Mouse (Mus musculus): Measurements from ENCODE around the gene Tmem50b. TPM values are rescaled to one million over a fixed set of nuclear protein-coding genes. Genes with fewer than 3 reads are reported as not detected.
"Not testable (repeated sequence)": the region's sequence is repeated elsewhere in the genome, so short reads cannot be mapped to it uniquely, and the experiment has no call there.

Tmem50b gene
- total RNA-seq (2021) = 10 to 100 TPM; 65.1 to 65.2 TPM
- long read RNA-seq, experiment 1, transcript Tmem50b-201 (7 exons, 2,347 nt) = major isoform, 145 of 170 reads
- long read RNA-seq, experiment 1, partial matches to known transcripts = 8 of 170 reads
- long read RNA-seq, experiment 1, other reads (novel, unspliced or antisense) = 17 of 170 reads
- long read RNA-seq, experiment 2, transcript Tmem50b-201 (7 exons, 2,347 nt) = major isoform, 131 of 144 reads
- long read RNA-seq, experiment 2, partial matches to known transcripts = 2 of 144 reads
- long read RNA-seq, experiment 2, other reads (novel, unspliced or antisense) = 11 of 144 reads

DNA sequence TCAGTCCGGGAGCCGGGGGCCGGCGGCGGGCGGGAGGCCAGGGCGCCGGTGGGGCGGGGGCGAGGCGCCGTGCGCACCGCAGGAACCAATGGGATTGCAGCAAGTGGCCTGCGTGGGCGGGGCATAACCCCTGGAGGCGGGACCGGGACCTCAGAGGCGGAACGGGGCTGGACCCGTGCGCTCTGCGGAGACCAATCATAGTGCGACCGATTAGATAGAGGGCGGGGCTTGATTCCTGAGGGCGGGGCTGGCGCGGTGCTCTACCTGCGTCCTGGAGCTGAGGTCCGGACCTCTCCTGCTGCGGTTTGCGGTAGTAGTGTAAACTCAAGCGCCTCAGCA is at the start of gene Tmem50b:
Tmem50b (minus strand) TSS at position 129 of the 339 bp plus-strand sequence.
- intact Hi-C loops (cut with DNase I) = no loop called here
- DNase-seq = peak; percentile 99

DNA sequence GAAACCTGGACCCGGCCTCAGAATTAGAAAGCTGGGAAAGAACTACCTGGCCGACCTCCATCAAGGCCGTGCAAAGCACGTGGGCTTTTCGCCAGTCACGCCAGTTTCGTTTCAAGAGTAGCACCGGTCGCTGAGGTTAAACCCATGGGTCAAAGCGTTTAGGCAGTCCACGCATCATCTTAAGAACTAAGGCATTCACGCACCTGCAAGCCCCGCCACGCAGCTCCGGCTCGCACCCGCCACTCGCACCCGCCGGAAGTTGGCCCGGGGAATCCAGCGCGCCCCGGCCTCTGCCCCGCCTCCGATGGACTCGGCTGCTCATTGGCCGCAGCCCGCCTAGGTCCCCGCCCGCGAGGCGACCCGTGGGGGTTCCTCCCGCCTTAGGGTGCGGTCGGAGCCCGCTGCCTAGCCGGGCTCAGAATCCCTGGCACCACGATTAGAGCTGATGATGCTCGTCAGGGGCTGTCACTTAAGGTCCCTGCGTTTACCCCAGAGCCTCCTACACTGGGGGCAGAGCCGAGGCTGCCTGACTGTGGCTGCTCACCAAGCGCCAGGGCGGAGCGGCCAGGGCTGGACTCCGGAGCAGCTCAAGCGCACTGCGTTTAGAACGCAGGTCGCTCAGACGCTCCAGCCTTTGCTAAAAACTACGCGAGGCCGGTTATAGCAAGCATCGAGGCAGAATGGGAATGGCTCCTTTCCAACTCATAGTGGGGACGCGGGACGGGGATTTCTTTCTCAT is 49.2 kb upstream of the Tmem50b start, which contains the start of gene Gart:
Gart (minus strand) TSS at position 272 of the 739 bp plus-strand sequence.
- DNase-seq = peak; percentile 96 to 97
- intact Hi-C loops (cut with DNase I) = loop anchor here (10.0 kb wide), 1 partner anchor 272 kb away; the partner anchor contains the start of gene Ifnar2

DNA sequence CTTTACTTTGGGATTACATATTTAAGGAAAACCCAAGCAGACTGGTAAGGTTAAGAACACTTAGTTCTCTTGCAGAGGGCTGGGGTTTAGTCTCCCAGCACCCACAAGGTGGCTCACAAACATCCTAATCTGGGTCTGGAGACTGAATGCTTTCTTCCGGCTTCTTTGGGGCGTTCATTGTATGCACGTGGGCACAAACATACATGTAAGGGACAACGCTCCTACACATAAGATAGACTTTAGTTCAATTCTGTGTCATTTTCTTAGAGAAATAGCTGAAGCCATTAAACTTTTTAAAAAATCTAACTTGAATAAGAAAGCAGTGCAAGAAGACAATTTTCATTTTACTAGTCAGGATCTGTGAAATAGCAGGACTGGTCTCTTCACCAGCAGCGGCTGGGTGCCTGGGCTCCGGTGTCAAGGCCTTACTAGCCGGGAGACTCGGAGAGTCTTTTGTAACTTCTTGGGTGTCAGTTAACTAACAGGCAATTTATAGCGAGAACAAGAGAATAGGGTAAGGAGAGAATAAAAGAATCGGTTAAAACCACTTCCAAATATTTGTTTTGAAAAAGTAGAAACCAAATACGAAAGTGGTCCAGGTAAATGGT is 48.5 kb upstream of the Tmem50b start:
- intact Hi-C loops (cut with DNase I) = loop anchor here (10.0 kb wide), 1 partner anchor 271 kb away; the partner anchor contains the start of gene Ifnar2
- no peak for DNase-seq

DNA sequence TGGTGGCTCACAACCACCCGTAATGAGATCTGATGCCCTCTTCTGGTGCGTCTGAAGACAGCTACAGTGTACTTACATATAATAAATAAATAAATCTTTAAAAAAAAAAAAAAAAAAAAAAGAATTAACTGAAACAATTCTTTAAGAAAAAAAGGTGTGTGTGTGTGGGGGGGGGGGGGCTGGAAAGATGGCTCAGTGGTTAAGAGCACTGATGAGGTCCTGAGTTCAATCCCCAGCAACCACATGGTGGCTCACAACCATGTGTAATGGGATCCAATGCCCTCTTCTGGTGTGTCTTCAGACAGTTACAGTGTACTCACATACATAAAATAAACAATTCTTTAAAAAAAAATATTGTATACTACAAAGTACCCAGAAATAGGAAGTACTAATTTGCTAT is 47.8 kb upstream of the Tmem50b start:
- intact Hi-C loops (cut with DNase I) = loop anchor here (10.0 kb wide), 1 partner anchor 271 kb away; the partner anchor contains the start of gene Ifnar2
- DNase-seq = not testable (repeated sequence)

DNA sequence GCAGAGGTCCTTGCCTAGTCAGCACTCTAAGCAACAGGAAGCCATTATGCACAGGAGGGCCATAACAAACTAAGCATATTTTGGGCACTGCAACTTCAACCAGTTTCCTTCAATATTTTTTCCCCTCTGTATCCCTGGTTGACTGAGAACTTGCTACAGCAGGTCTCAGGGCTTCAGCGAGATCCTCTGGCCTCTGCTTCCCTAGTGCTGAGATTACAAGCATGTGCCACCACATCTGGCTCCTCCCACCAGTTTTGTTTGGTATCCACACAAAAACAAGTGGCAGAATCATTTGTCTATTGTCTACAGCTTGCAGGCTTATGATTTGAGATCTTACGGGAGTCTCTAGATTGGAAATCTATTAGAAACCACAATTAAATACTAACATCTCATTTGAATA is 47.3 kb upstream of the Tmem50b start:
- intact Hi-C loops (cut with DNase I) = loop anchor here (10.0 kb wide), 1 partner anchor 270 kb away; the partner anchor contains the start of gene Ifnar2
- no peak for DNase-seq

DNA sequence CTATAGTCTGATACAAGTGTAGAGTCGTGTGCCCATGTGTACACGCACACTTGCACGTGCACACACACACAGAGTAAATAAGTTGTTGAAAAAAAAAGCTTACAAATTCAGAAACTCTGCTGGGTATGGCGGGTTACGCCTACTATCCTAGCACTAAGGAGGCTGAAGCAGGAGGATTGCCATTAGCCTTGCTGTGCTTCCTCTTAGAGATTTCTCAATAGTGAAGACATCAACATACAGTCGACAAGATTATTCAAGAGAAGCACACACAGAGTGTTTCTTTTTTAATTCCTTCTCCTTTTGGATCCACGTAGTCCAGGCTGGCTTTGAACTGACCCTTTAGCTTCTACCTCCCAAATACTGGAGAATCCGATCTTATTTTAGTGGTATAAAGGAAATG is 42.6 kb upstream of the Tmem50b start:
- intact Hi-C loops (cut with DNase I) = loop anchor here (10.0 kb wide), 1 partner anchor 265 kb away; the partner anchor contains the start of gene Ifnar2
- DNase-seq = no peak

DNA sequence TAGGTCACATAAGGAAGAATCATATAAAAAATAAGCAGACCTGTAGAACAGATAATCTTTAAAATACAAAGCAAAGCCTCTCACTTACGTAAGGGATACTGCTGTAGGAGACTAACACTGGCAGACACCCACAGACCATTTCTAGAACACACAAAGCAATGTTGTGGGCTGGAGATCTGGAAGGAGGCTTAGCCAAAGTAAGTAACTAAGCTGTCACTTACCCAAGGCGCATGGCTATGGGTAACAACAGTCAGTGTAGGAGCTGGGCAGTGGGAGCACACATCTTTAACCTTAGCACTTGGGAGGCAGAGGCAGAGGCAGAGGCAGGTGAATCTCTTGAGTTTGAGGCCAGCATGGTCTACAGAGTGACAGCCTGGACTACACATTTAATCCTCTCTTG is 42.0 kb upstream of the Tmem50b start:
- intact Hi-C loops (cut with DNase I) = loop anchor here (10.0 kb wide), 1 partner anchor 265 kb away; the partner anchor contains the start of gene Ifnar2
- no peak for DNase-seq

DNA sequence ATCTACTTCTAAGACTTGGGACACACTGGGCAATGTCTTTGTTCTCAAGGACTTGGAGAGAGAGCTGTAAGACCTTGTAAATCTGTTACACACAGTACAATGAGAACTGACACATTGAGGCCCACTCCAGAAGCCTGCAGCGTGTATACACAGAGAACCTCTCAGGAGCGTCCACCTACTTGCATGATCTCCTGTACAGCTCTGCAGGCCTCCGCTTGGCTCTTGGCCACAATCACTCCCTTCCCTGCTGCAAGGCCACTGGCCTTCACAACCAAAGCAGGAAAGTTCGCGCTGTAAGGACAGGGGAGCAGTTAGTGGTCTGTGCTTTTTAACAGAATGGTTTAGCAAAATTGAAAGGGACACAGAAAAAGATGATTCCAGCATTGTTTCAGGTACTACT is 41.6 kb upstream of the Tmem50b start:
- DNase-seq = no peak
- intact Hi-C loops (cut with DNase I) = no loop called here

DNA sequence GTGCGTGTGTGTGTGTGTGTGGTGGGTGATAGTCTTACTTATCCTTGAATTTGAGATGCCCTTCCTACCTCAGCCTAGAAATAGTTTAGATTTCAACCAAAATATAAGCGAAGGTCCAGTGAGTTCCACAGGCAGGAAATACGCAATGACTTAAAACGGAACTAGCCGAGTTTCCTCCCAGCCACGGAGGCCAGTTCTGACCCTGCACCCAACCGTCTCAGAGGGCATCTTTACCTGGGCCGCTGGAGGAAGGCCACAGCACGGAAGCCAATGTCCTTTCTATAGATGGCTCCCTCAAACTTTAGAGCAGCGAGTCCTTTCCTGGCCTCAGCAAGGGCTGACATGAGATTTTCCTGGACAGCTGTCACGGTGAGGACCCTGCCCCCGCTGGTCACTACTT is 36.0 kb upstream of the Tmem50b start:
- intact Hi-C loops (cut with DNase I) = loop anchor here (5.0 kb wide), 1 partner anchor 121 kb away; no protein-coding TSS in a partner anchor
- DNase-seq = no peak

DNA sequence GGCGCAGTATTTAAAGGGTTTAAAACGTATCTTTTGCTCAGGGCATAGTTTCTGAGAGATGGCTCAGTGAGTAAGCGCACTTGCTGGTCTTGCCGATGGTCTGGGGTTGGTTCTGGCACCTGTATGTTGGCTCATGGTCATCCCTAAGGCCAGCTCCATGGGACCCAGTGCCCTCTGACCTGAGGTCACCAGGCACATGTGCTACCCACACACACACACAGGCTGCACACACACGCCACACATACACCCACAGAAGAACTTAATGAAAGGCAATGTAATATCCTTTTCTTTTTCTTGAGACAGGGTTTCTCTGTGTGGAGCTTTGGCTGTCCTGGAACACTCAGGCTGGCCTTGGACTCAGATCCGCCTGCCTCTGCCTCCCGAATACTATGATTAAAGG is 35.3 kb upstream of the Tmem50b start:
- no peak for DNase-seq
- intact Hi-C loops (cut with DNase I) = loop anchor here (5.0 kb wide), 1 partner anchor 121 kb away; no protein-coding TSS in a partner anchor

DNA sequence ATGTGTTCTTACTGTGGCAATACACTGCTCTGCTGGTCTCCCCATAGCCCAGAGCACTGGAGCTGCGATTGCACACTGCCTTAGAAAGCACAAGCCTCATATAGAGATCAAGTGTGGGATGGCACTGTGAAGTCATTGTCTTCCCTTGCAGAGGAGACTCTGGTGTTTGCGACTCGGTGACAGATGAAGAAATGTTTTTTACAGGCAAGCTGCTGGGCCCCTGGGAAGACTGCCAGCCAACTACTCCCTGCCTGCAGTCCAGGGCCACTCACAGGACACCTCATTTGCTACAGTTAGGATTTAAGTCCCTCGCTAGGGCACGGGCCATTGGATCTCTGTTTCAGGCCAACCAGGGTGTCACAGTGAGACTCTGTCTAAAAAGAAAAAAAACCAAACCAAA is 34.8 kb upstream of the Tmem50b start:
- DNase-seq = no peak
- intact Hi-C loops (cut with DNase I) = loop anchor here (5.0 kb wide), 1 partner anchor 120 kb away; no protein-coding TSS in a partner anchor

DNA sequence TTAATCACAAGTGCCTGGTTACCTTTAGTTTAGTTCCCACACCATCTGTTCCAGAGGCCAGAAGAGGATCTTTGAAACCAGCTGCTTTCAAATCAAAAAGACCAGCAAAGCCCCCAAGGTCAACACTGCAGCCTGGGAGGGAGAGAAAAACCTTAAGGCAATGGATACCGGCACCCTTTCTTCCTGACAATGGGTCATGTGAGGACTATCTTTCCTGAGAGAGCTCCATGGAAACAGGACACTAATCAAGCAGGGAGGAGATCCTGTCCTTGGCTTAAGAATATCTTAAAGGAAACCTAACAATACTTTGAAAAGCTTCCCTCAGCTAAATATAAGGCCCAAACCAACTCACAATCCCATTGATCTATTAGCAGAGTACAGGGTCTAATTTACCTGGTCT is 33.0 kb upstream of the Tmem50b start:
- no peak for DNase-seq

DNA sequence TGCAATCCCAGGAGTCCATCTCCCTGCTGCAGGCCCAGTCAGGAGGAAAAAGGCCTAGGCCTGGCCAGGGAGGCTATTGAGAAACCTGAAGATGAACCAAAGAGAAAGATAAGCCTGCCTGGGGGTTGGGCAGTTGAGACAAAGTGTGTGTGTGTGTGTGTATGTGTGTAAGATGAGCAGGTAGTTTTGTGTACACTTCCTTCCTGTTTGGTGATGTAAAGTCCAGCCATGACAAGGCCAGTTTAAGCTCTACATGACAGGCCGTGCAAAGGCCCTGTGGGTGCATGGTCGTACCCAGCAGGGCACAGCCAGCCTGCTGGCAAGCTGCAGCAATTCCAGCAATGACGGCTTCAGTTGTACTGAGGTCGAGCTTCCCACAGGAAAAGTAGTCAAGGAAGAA is 32.1 kb upstream of the Tmem50b start:
- intact Hi-C loops (cut with DNase I) = loop anchor here (5.0 kb wide), 1 partner anchor 117 kb away; no protein-coding TSS in a partner anchor
- no peak for DNase-seq

More for the DNA sequence above, 33.0 kb upstream of the Tmem50b start:
- intact Hi-C loops (cut with DNase I) = loop anchor here (5.0 kb wide), 1 partner anchor 118 kb away; no protein-coding TSS in a partner anchor

DNA sequence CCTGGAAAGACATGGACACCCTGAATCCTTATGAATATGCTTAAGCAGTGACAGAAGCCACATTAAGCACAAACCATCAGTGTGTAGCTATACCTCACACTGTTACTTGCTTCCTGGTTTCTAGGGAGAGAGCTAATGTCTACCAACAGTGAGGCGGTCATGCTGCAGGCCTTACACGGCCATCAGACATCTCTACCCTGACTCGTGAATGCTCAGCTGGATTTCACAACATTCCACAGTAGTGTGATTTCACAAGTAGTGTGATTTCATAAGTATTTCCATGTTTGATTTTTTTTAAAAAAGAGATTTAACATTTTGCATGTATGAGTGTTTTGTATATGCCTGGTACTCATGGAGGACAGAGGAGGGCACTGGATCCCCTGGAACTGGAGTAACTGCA is 31.1 kb upstream of the Tmem50b start:
- intact Hi-C loops (cut with DNase I) = no loop called here

DNA sequence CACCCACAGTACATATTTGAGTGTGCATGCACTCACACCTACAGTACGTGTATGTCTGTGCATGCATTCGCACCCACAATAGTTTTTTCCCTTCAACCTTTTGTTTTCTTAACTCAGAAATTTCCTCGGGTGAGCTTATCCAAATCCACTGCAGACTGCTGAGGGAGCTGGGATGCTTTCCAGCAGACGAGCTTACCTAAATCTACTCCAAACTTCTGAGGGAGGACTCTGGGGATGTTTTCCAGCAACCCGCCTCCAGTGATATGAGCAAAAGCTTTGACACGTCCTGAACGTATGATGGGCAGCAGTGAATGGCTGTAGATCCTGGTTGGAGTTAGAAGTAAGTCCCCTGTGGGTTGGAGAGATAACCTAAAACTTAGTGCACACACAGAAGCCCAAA is 30.2 kb upstream of the Tmem50b start:
- intact Hi-C loops (cut with DNase I) = no loop called here
- DNase-seq = no peak

More for the DNA sequence above, 31.1 kb upstream of the Tmem50b start:
- DNase-seq = no peak

DNA sequence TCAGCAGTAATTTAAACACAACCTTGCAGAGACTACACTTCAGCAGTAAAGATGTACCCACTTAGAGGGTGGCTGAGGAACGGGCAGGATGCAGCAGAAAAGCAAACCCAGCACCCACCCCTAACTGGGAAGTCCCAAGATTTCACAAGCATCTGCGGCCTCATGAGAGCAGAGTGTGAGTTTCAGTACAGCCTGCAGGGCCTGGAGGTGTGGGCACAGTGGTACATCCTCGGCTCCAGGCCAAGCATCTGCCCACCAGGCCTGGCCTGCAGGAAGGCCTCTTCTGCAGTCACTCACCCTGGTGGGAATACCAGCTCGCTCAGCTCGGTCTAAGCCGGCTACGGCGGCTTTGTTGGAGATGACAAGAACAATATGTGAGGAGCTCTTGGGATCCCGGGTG is 25.5 kb upstream of the Tmem50b start:
- intact Hi-C loops (cut with DNase I) = no loop called here
- DNase-seq = no peak

DNA sequence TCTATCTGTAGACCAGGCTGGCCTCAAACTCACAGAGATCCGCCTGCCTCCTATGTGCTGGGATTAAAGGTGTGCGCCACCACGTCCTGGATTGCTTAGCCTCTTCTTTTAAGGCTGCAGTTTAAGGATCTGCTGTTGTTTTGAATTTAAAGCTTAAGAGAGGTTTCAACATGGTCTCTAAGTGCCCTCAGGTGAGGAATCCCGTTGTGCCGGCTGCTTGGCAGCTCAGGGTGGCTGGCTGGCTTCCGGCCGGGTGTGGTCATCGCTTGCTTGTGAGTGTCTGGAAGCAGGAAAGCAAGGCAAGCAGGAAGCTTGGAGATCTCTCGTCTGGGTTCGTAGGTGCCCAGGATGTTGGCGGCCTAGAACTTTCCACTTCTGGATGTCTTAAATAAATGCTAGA is 23.4 kb upstream of the Tmem50b start:
- intact Hi-C loops (cut with DNase I) = no loop called here
- no peak for DNase-seq

DNA sequence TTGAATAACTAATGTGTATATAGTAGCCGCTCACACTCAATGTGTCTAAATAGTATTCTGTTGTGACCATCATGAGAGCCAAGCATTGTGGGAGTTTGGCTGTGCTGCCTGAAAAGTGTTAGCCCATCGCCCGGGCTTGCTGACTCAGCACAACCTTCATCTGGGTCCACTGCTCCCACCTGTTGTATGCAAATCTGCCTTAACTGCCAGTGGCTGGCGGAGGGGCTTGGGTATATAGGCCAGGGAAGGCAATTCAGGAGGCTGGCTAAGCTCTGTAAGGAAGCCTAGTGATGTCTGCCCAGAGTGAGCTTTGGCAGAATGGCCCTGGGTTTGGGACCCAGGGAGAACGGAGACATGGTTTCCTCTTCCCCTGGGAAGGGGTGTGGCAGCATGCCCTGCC is 22.6 kb upstream of the Tmem50b start:
- intact Hi-C loops (cut with DNase I) = no loop called here
- DNase-seq = no peak

DNA sequence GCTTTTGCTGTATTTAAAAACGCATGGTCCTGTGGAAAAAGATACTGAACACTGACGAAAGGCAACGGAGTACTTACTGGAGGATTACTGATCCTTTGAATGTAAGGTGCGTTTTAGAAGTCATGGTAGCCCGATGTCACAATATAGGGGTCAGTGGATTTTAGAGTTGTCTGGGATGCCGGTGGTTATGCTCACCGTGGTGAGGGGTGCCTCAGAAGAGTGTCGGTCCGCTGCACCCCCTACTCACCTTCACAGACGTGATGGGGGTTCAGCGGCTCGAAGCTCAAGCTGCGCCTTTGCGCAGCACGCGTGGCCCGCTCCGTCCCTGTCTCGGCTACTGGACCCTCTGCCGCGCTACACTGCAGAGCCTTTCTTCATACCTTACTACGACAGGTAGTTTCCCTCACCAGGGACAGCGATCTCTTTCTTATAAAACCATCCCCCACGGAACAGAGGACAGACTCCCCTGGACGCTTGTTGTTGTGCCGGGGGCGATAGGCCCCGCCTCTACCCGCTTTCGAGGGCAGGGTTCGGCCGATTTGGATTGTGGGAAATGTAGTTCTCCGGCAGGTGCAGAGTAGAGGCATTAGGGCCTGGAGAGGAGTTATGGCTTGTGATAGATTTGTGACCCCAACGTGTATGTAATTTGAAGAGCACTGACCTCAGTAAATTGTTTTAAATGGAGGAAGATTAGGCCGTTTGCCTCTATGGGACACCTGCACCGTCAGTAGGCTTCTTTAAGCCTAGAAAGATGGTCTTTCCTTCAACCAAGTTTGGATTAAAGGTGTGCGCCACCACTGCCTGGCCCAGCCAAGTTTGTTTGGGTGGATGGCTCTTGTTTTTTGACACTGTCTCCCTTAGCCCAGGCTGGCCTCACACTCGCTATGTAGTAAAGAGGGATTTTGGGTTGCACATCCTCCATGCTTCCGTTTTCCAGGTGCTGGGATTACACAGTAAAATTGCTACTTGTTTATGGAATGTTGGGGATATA is 21.2 kb upstream of the Tmem50b start, which contains the start of gene Dnajc28:
Dnajc28 (minus strand) TSS at position 516 of the 991 bp plus-strand sequence.
- DNase-seq = peak; percentile 74 to 83
- intact Hi-C loops (cut with DNase I) = no loop called here
